Mouse (Mus musculus): ENCODE measurements around the gene Tiam1.

DNA sequence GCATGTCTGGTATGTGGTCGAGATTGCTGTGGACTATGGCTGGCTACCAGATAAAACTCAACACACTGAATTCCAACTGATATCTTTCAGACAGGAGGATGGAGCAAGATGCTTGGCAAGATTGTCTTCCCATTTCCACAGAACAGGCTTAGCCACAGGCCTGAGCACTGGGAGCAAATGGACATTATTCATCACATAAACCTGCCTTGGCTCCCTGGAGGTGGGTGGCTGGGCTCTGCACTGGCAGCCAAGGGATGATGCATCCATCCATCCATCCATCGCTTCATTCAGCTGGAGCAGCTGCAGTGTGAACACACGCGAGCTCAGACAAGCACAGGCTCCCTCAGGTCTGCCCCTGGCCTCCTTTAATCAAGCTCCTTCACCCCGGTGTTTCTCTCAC, 190.7 kb downstream of the Tiam1 start:
- TF ChIP-seq GATA1 (IDR thresholded peaks at IDR 0.05; ENCODE audit: borderline replicate concordance, low read length) (no peak), FLI1 (IDR thresholded peaks at IDR 0.05; ENCODE audit: low read length) (no peak)

All from megakaryocyte, embryonic 14.5 days (primary cell).